In the genomic region with DNA sequence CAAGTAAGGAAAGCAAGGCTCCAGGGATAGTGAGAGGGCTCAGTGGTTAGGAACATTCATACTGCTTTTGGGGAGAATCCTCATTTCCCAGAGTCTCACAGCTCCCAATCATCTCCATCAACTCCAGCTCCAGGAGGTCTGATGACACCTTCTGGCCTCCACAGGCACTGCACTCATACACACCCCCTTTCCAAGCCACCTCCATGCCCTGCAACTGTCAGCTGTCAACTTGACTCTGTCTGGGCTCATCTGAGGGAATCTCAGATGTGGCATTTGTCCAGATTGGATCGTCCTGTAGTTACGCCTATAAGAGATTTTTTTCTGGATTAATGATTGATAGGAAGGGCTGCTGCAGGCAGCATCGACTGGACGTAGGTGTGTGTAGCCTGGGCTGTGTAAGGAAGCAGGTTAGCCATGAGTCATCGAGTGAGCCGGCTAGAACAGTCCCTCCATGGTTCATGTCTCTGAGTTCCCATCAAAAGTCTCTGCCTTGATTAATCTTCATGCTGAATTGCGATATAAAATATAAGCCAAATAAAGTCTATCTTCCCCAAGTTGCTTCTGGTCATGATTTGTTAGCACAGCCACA, we compare ENCODE assay signal across 8 mouse cellular contexts. TPM values are rescaled to one million over a fixed set of nuclear protein-coding genes. Genes with fewer than 3 reads are reported as not detected.
DNase-seq lines count a peak whose midpoint lies in the region; ATAC-seq and TF ChIP-seq lines count a peak whose summit lies in the region.

No protein-coding gene starts in this region.

- DNase-seq in hindbrain, embryonic 11.5 days (ENCODE audit: low spot score) = peak; percentile 39
- peak; percentile 7 for DNase-seq in A20 (ENCODE audit: low read depth, low spot score)
- DNase-seq in Patski (ENCODE audit: low read depth, low spot score) = no peak
- peak; percentile 17 for DNase-seq in kidney, adult 9 months
- no peak for DNase-seq in urinary bladder, adult 18-20 months (ENCODE audit: low spot score in 2 of 2)
- no peak for DNase-seq in spleen, postnatal 10 days (ENCODE audit: low spot score in 2 of 2)

- no peak for ATAC-seq in hindbrain, embryonic 11.5 days (ENCODE audit: low FRiP score)
- no peak for ATAC-seq in hindbrain, embryonic 16.5 days
- ATAC-seq in Patski = peak; percentile 65
- ATAC-seq in neural tube, embryonic 15.5 days (ENCODE audit: low FRiP score) = no peak

- WGBS in hindbrain, embryonic 11.5 days = 81% methylated on average over 7 of the region's 7 CpGs
- WGBS in hindbrain, embryonic 16.5 days = 79% methylated on average over 7 of the region's 7 CpGs
- WGBS in neural tube, embryonic 15.5 days = 82% methylated on average over 7 of the region's 7 CpGs

- H3K36me3 ChIP-seq in hindbrain, embryonic 11.5 days (ENCODE audit: control insufficient read depth, insufficient read depth, low read length) = no peaks in the 10 kb centered on the region
- no peaks in the 10 kb centered on the region for H3K36me3 ChIP-seq in hindbrain, embryonic 16.5 days (ENCODE audit: control insufficient read depth, insufficient read depth, low read length)
- H3K36me3 ChIP-seq in neural tube, embryonic 15.5 days = no peaks in the 10 kb centered on the region

- H3K27me3 ChIP-seq in hindbrain, embryonic 11.5 days (ENCODE audit: control insufficient read depth, insufficient read depth, low read length) = no peaks in the 10 kb centered on the region
- no peaks in the 10 kb centered on the region; the same call in 1 of the 2 replicates for H3K27me3 ChIP-seq in hindbrain, embryonic 16.5 days (replicated peaks; ENCODE audit: control insufficient read depth, insufficient read depth, low read length)
- peaks cover 6% of the 10 kb centered on the region for H3K27me3 ChIP-seq in Patski
- peaks cover 14% of the 10 kb centered on the region; the same call in 1 of the 2 replicates for H3K27me3 ChIP-seq in neural tube, embryonic 15.5 days (replicated peaks)

- in situ Hi-C loops in Patski (cut with MboI; ENCODE audit: low pct_unique_long_range_greater_than_20kb) = no loop called here

- no peak overlapping the region for H3K27ac ChIP-seq in hindbrain, embryonic 11.5 days (ENCODE audit: low read depth, low read length)
- H3K27ac ChIP-seq in hindbrain, embryonic 16.5 days (ENCODE audit: low read depth, low read length) = no peak overlapping the region
- H3K27ac ChIP-seq in neural tube, embryonic 15.5 days (replicated peaks) = no peak overlapping the region

- CTCF ChIA-PET in Patski (lab: Charles Lee) = interaction anchor here (1.1 kb wide), 1 partner anchor 9 kb away, joined by 3 read pairs; no protein-coding TSS in a partner anchor

- POLR2A ChIA-PET in Patski (lab: Charles Lee) = no interaction called here

- no peak overlapping the region for H3K9ac ChIP-seq in hindbrain, embryonic 11.5 days (ENCODE audit: low read depth, low read length)
- H3K9ac ChIP-seq in hindbrain, embryonic 16.5 days (ENCODE audit: low read depth, low read length) = no peak overlapping the region
- H3K9ac ChIP-seq in neural tube, embryonic 15.5 days (replicated peaks) = no peak overlapping the region

- peak; percentile 56 for TF ChIP-seq CTCF in Patski (IDR thresholded peaks at IDR 0.05)

- no peak overlapping the region for H3K4me3 ChIP-seq in hindbrain, embryonic 11.5 days (ENCODE audit: low read depth, low read length)
- no peak overlapping the region for H3K4me3 ChIP-seq in hindbrain, embryonic 16.5 days (ENCODE audit: low read length)
- no peak overlapping the region for H3K4me3 ChIP-seq in neural tube, embryonic 15.5 days (replicated peaks)

- H3K4me2 ChIP-seq in hindbrain, embryonic 11.5 days (replicated peaks; ENCODE audit: low read depth, low read length) = no peak overlapping the region
- no peak overlapping the region for H3K4me2 ChIP-seq in hindbrain, embryonic 16.5 days (ENCODE audit: low read length)
- H3K4me2 ChIP-seq in neural tube, embryonic 15.5 days = no peak overlapping the region

- H3K4me1 ChIP-seq in hindbrain, embryonic 11.5 days (replicated peaks; ENCODE audit: control insufficient read depth, insufficient read depth, low read length) = peaks cover 8% of the 10 kb centered on the region
- H3K4me1 ChIP-seq in hindbrain, embryonic 16.5 days (ENCODE audit: control insufficient read depth, insufficient read depth, low read depth, low read length) = peaks cover 7% of the 10 kb centered on the region; the same call in 1 of the 2 replicates
- peaks cover 16% of the 10 kb centered on the region; the same call in 1 of the 2 replicates for H3K4me1 ChIP-seq in neural tube, embryonic 15.5 days

- H3K9me3 ChIP-seq in hindbrain, embryonic 11.5 days (ENCODE audit: control insufficient read depth, low read length) = no peaks in the 10 kb centered on the region
- no peaks in the 10 kb centered on the region for H3K9me3 ChIP-seq in hindbrain, embryonic 16.5 days (ENCODE audit: control insufficient read depth, low read length)
- H3K9me3 ChIP-seq in neural tube, embryonic 15.5 days (replicated peaks) = no peaks in the 10 kb centered on the region

RNA-seq across cellular contexts. Expression of a gene that starts 44.1 kb away (rescaled TPM):
- 4.6 and 6.8 TPM in 2 replicates for polyA plus RNA-seq in hindbrain, embryonic 11.5 days (2014; fragmentation: Nextera tagmentation; extraction: Ambion mirVana)
- polyA plus RNA-seq in hindbrain, embryonic 16.5 days (2015; fragmentation: Nextera tagmentation; extraction: Ambion mirVana) = 3.2 and 3.4 TPM in 2 replicates
- not detected for polyA plus RNA-seq in Patski (2021)
- polyA plus RNA-seq in neural tube, embryonic 15.5 days (2015; fragmentation: Nextera tagmentation; extraction: Ambion mirVana) = 3.2 and 4.0 TPM in 2 replicates

RNA-seq across cellular contexts. Expression of a gene that starts 44.6 kb away (rescaled TPM):
- 8.4 and 8.6 TPM in 2 replicates for polyA plus RNA-seq in hindbrain, embryonic 11.5 days (2014; fragmentation: Nextera tagmentation; extraction: Ambion mirVana)
- polyA plus RNA-seq in hindbrain, embryonic 16.5 days (2015; fragmentation: Nextera tagmentation; extraction: Ambion mirVana) = 13.8 and 17.7 TPM in 2 replicates
- 38.3 TPM for polyA plus RNA-seq in Patski (2021)
- polyA plus RNA-seq in neural tube, embryonic 15.5 days (2015; fragmentation: Nextera tagmentation; extraction: Ambion mirVana) = 13.3 and 13.5 TPM in 2 replicates

Comparison
In these comparisons a context has a peak if more than half of its experiments do, and no peak if none do; other contexts are left out.
1. DNase-seq: peak in hindbrain, embryonic 11.5 days (single experiment), A20 (single experiment) and kidney, adult 9 months (single experiment); none in Patski (single experiment), urinary bladder, adult 18-20 months (0 of 2) and spleen, postnatal 10 days (0 of 2).